16 mouse cellular contexts compared by ENCODE assay signal in genomic region chr13:53979226-53979625, GRCm38 (mm10).
"Had no signal": no experiment of that assay in that cellular context is flagged by ENCODE, and none has a peak within 500 bp of the region (broad histone marks: within the 10 kb centered on the region; RNA-seq: fewer than 3 reads in every experiment).

No protein-coding gene starts in this region.

- H3K4me1 ChIP-seq: liver, embryonic 15.5 days; lung, embryonic 15.5 days; megakaryocyte, embryonic 14.5 days; midbrain, embryonic 10.5 days had no signal

- H3K27ac ChIP-seq: layer of hippocampus, adult 2 months; left cerebral cortex, adult 2 months; liver, embryonic 15.5 days; lung, embryonic 15.5 days; midbrain, embryonic 10.5 days had no signal

- H3K27me3 ChIP-seq: liver, embryonic 15.5 days; lung, embryonic 15.5 days; megakaryocyte, embryonic 14.5 days had no signal

- H3K9ac ChIP-seq: liver, embryonic 15.5 days; lung, embryonic 15.5 days had no signal

- H3K36me3 ChIP-seq: liver, embryonic 15.5 days; lung, embryonic 15.5 days; midbrain, embryonic 10.5 days had no signal

- H3K4me3 ChIP-seq: layer of hippocampus, adult 2 months; left cerebral cortex, adult 2 months; liver, embryonic 15.5 days; lung, embryonic 15.5 days; megakaryocyte, embryonic 14.5 days; midbrain, embryonic 10.5 days had no signal

- DNase-seq: kidney, adult 18-20 months; kidney, adult 9 months; kidney, postnatal 14 days; kidney, postnatal 4 days; layer of hippocampus, postnatal 36 days; lung, adult 18-20 months; lung, postnatal 10 days; lung, postnatal 36 days; thymus, adult 18-20 months; thymus, postnatal 36 days had no signal

- H3K4me2 ChIP-seq: liver, embryonic 15.5 days; lung, embryonic 15.5 days had no signal

- H3K9me3 ChIP-seq: liver, embryonic 15.5 days; lung, embryonic 15.5 days; megakaryocyte, embryonic 14.5 days; midbrain, embryonic 10.5 days had no signal
